Mouse (Mus musculus): Measurements from ENCODE around the gene Tnnc2. TPM values are rescaled to one million over a fixed set of nuclear protein-coding genes. Genes with fewer than 3 reads are reported as not detected.

Gene Tnnc2
- polyA plus RNA-seq, 1 experiment from 2014 or later = 383 TPM

GRCm38 (mm10) chr2:164770279-164770678, 9.5 kb downstream of the Tnnc2 start:
- Histone ChIP-seq H3K27ac (replicated peaks) (peak overlapping the region; percentile 36; the same call in 1 of the 2 replicates), H3K4me2 (replicated peaks) (peak overlapping the region; percentile 96), H3K4me3 (replicated peaks) (peak overlapping the region; percentile 66), H3K9ac (peak overlapping the region; percentile 53), H3K36me3 (peaks cover 49% of the 10 kb centered on the region), H3K27me3 (no peaks in the 10 kb centered on the region), H3K4me1 (peaks cover 30% of the 10 kb centered on the region), H3K9me3 (replicated peaks) (no peaks in the 10 kb centered on the region)
- 3% methylated on average over 15 of the region's 15 CpGs for WGBS
- ATAC-seq (ENCODE audit: insufficient number of reproducible peaks, low FRiP score, low TSS enrichment, low read depth) = no peak

- H3K36me3 ChIP-seq = peaks cover 56% of the 10 kb centered on the region
These were observed 10.3 kb downstream of the Tnnc2 start, which contains the start of gene Ube2c for GRCm38 (mm10) chr2:164769258-164770037. Gene Ube2c, plus strand, starts transcription at chr2:164769898.

GRCm38 (mm10) chr2:164767812-164768540, 11.8 kb downstream of the Tnnc2 start:
- no peak overlapping the region for H3K4me3 ChIP-seq (replicated peaks)
- 93% methylated on average over 15 of the region's 15 CpGs for WGBS
- H3K36me3 ChIP-seq = peaks cover 61% of the 10 kb centered on the region
- H3K9ac ChIP-seq = no peak overlapping the region
- no peak overlapping the region for H3K4me2 ChIP-seq (replicated peaks)
- no peaks in the 10 kb centered on the region for H3K27me3 ChIP-seq
- no peaks in the 10 kb centered on the region for H3K9me3 ChIP-seq (replicated peaks)
- peaks cover 26% of the 10 kb centered on the region for H3K4me1 ChIP-seq
- 0 out of 2 replicates have a peak overlapping the region, but pooled peaks have one; percentile 35 for H3K27ac ChIP-seq (replicated peaks)
- no peak for ATAC-seq (ENCODE audit: insufficient number of reproducible peaks, low FRiP score, low TSS enrichment, low read depth)

More at GRCm38 (mm10) chr2:164769258-164770037, 10.3 kb downstream of the Tnnc2 start, which contains the start of gene Ube2c:
- WGBS = 2% methylated on average over 53 of the region's 53 CpGs
- Histone ChIP-seq H3K4me3 (replicated peaks) (peak within 1 kb of the TSS; percentile 66), H3K27ac (replicated peaks) (peak within 1 kb of the TSS; percentile 65), H3K9me3 (replicated peaks) (no peaks in the 10 kb centered on the region), H3K4me1 (peaks cover 30% of the 10 kb centered on the region), H3K9ac (peak within 1 kb of the TSS; percentile 53), H3K4me2 (replicated peaks) (peak within 1 kb of the TSS; percentile 96), H3K27me3 (no peaks in the 10 kb centered on the region)
- peak; percentile 98 for ATAC-seq (ENCODE audit: insufficient number of reproducible peaks, low FRiP score, low TSS enrichment, low read depth)

GRCm38 (mm10) chr2:164765841-164766240, 13.9 kb downstream of the Tnnc2 start:
- Histone ChIP-seq H3K4me2 (replicated peaks) (no peak overlapping the region), H3K9me3 (replicated peaks) (no peaks in the 10 kb centered on the region), H3K27ac (replicated peaks) (no peak overlapping the region), H3K27me3 (no peaks in the 10 kb centered on the region), H3K4me3 (replicated peaks) (no peak overlapping the region), H3K4me1 (peaks cover 10% of the 10 kb centered on the region), H3K9ac (no peak overlapping the region), H3K36me3 (peaks cover 67% of the 10 kb centered on the region)
- no peak for ATAC-seq (ENCODE audit: insufficient number of reproducible peaks, low FRiP score, low TSS enrichment, low read depth)
- 63% methylated on average over 3 of the region's 3 CpGs for WGBS

GRCm38 (mm10) chr2:164762593-164762992, 17.2 kb downstream of the Tnnc2 start:
- no peak overlapping the region for H3K9ac ChIP-seq
- no peak for ATAC-seq (ENCODE audit: insufficient number of reproducible peaks, low FRiP score, low TSS enrichment, low read depth)
- WGBS = 88% methylated on average over 7 of the region's 7 CpGs
- no peak overlapping the region for H3K27ac ChIP-seq (replicated peaks)
- H3K36me3 ChIP-seq = peaks cover 93% of the 10 kb centered on the region
- H3K4me3 ChIP-seq (replicated peaks) = no peak overlapping the region
- no peak overlapping the region for H3K4me2 ChIP-seq (replicated peaks)
- no peaks in the 10 kb centered on the region for H3K9me3 ChIP-seq (replicated peaks)
- no peaks in the 10 kb centered on the region for H3K4me1 ChIP-seq
- no peaks in the 10 kb centered on the region for H3K27me3 ChIP-seq

GRCm38 (mm10) chr2:164761971-164762370, 17.8 kb downstream of the Tnnc2 start:
- H3K4me2 ChIP-seq (replicated peaks) = no peak overlapping the region
- no peaks in the 10 kb centered on the region for H3K9me3 ChIP-seq (replicated peaks)
- H3K4me3 ChIP-seq (replicated peaks) = no peak overlapping the region
- ATAC-seq (ENCODE audit: insufficient number of reproducible peaks, low FRiP score, low TSS enrichment, low read depth) = no peak
- no peaks in the 10 kb centered on the region for H3K4me1 ChIP-seq
- H3K27ac ChIP-seq (replicated peaks) = no peak overlapping the region
- H3K9ac ChIP-seq = no peak overlapping the region
- 95% methylated on average over 4 of the region's 4 CpGs for WGBS
- H3K36me3 ChIP-seq = peaks cover 92% of the 10 kb centered on the region
- H3K27me3 ChIP-seq = no peaks in the 10 kb centered on the region

GRCm38 (mm10) chr2:164761502-164761901, 18.3 kb downstream of the Tnnc2 start:
- no peak overlapping the region for H3K27ac ChIP-seq (replicated peaks)
- 90% methylated on average over 2 of the region's 2 CpGs for WGBS
- no peaks in the 10 kb centered on the region for H3K9me3 ChIP-seq (replicated peaks)
- no peak for ATAC-seq (ENCODE audit: insufficient number of reproducible peaks, low FRiP score, low TSS enrichment, low read depth)
- H3K4me3 ChIP-seq (replicated peaks) = no peak overlapping the region
- no peak overlapping the region for H3K9ac ChIP-seq
- H3K4me1 ChIP-seq = no peaks in the 10 kb centered on the region
- H3K27me3 ChIP-seq = no peaks in the 10 kb centered on the region
- H3K4me2 ChIP-seq (replicated peaks) = no peak overlapping the region
- peaks cover 92% of the 10 kb centered on the region for H3K36me3 ChIP-seq

- Histone ChIP-seq H3K27ac (replicated peaks) (no peak overlapping the region), H3K27me3 (no peaks in the 10 kb centered on the region), H3K4me2 (replicated peaks) (no peak overlapping the region), H3K4me3 (replicated peaks) (no peak overlapping the region), H3K9ac (no peak overlapping the region), H3K9me3 (replicated peaks) (no peaks in the 10 kb centered on the region), H3K4me1 (no peaks in the 10 kb centered on the region), H3K36me3 (peaks cover 92% of the 10 kb centered on the region)
- ATAC-seq (ENCODE audit: insufficient number of reproducible peaks, low FRiP score, low TSS enrichment, low read depth) = no peak
- WGBS = 76% methylated on average over 4 of the region's 4 CpGs
These were observed 19.5 kb downstream of the Tnnc2 start for GRCm38 (mm10) chr2:164760059-164760833.

GRCm38 (mm10) chr2:164758692-164759091, 21.1 kb downstream of the Tnnc2 start:
- H3K4me1 ChIP-seq = no peaks in the 10 kb centered on the region
- no peak overlapping the region for H3K4me2 ChIP-seq (replicated peaks)
- WGBS = 48% methylated on average over 1 of the region's 1 CpGs
- no peak for ATAC-seq (ENCODE audit: insufficient number of reproducible peaks, low FRiP score, low TSS enrichment, low read depth)
- H3K4me3 ChIP-seq (replicated peaks) = no peak overlapping the region
- H3K27ac ChIP-seq (replicated peaks) = no peak overlapping the region
- no peak overlapping the region for H3K9ac ChIP-seq
- no peaks in the 10 kb centered on the region for H3K9me3 ChIP-seq (replicated peaks)
- peaks cover 99% of the 10 kb centered on the region for H3K36me3 ChIP-seq
- H3K27me3 ChIP-seq = no peaks in the 10 kb centered on the region

- Histone ChIP-seq H3K27ac (replicated peaks) (no peak overlapping the region), H3K36me3 (peaks cover 98% of the 10 kb centered on the region), H3K4me3 (replicated peaks) (no peak overlapping the region), H3K4me2 (replicated peaks) (no peak overlapping the region), H3K27me3 (no peaks in the 10 kb centered on the region), H3K4me1 (no peaks in the 10 kb centered on the region), H3K9ac (no peak overlapping the region), H3K9me3 (replicated peaks) (no peaks in the 10 kb centered on the region)
- ATAC-seq (ENCODE audit: insufficient number of reproducible peaks, low FRiP score, low TSS enrichment, low read depth) = no peak
- WGBS = 89% methylated on average over 11 of the region's 11 CpGs
These were observed 21.9 kb downstream of the Tnnc2 start for GRCm38 (mm10) chr2:164757841-164758240.

GRCm38 (mm10) chr2:164754800-164755199, 25.0 kb downstream of the Tnnc2 start:
- H3K27me3 ChIP-seq = no peaks in the 10 kb centered on the region
- no peak overlapping the region for H3K27ac ChIP-seq (replicated peaks)
- WGBS = 89% methylated on average over 2 of the region's 2 CpGs
- H3K36me3 ChIP-seq = peaks cover 95% of the 10 kb centered on the region
- H3K9ac ChIP-seq = no peak overlapping the region
- H3K4me1 ChIP-seq = no peaks in the 10 kb centered on the region
- no peak for ATAC-seq (ENCODE audit: insufficient number of reproducible peaks, low FRiP score, low TSS enrichment, low read depth)
- no peaks in the 10 kb centered on the region for H3K9me3 ChIP-seq (replicated peaks)
- H3K4me3 ChIP-seq (replicated peaks) = no peak overlapping the region
- no peak overlapping the region for H3K4me2 ChIP-seq (replicated peaks)

Measured in embryonic facial prominence, embryonic 15.5 days (tissue).